Mouse (Mus musculus) CH12.LX (cell line): ENCODE data around the gene Abhd11. TPM values are rescaled to one million over a fixed set of nuclear protein-coding genes. Genes with fewer than 3 reads are reported as not detected.

Experiments
- DNase-seq: peaks from one replicate; pipeline ENCODE4 v3.0.0-alpha.2; 2013; ENCODE audit errors: extremely low read depth
- H3K27ac ChIP-seq: 2 replicates; pipeline ENCODE4 v1.5.1; 2012; ENCODE audit warnings: low read depth, mild to moderate bottlenecking, control low read depth, moderate library complexity; ENCODE audit not compliant: insufficient read depth
- H3K27me3 ChIP-seq: replicated peaks from 2 replicates; pipeline ENCODE3; 2012; ENCODE audit warnings: inconsistent platforms
- H3K36me3 ChIP-seq, 2 experiments: replicated peaks in 1 of 2; 2 replicates each; pipeline versions ENCODE3 to v1.6.1; 2012; ENCODE audit warnings: inconsistent platforms in 1 of 2, low read length in 1 of 2, mild to moderate bottlenecking in 1 of 2, mixed read lengths in 1 of 2, moderate library complexity in 1 of 2; ENCODE audit not compliant: control insufficient read depth in 1 of 2, insufficient read depth in 1 of 2
- H3K4me1 ChIP-seq, 2 experiments: 2 replicates each; pipeline ENCODE4 v1.6.1; 2012; ENCODE audit warnings: inconsistent platforms in 1 of 2, moderate library complexity in 1 of 2; ENCODE audit not compliant: insufficient read depth in 2 of 2, control insufficient read depth in 1 of 2
- H3K4me2 ChIP-seq: 2 replicates; pipeline ENCODE4 v1.6.1; 2012; ENCODE audit warnings: low read depth, mild to moderate bottlenecking, control low read depth; ENCODE audit not compliant: poor library complexity, insufficient read depth, severe bottlenecking
- H3K4me3 ChIP-seq, 3 experiments: fragments of 150-350 bp in 1 of 3; sonication (generic) in 1 of 3; replicated peaks in 1 of 3; 2 replicates each; pipeline versions ENCODE3 to v1.5.1; 2011 to 2012; ENCODE audit warnings: low read depth in 2 of 3, low read length in 2 of 3, mild to moderate bottlenecking in 2 of 3, moderate library complexity in 2 of 3, control low read depth in 1 of 3, improper control_type of control experiment in 1 of 3, inconsistent platforms in 1 of 3, mixed read lengths in 1 of 3; ENCODE audit not compliant: poor library complexity in 1 of 3
- H3K79me2 ChIP-seq: replicated peaks from 2 replicates; pipeline ENCODE4 v1.6.1; 2012; ENCODE audit warnings: mild to moderate bottlenecking, moderate library complexity; ENCODE audit not compliant: control insufficient read depth, poor library complexity, insufficient read depth, severe bottlenecking; ENCODE audit errors: extremely low read depth
- H3K9ac ChIP-seq: 2 replicates; pipeline ENCODE4 v1.6.1; 2012; ENCODE audit warnings: low read depth, mild to moderate bottlenecking, control low read depth, moderate library complexity; ENCODE audit not compliant: insufficient read depth
- H3K9me3 ChIP-seq: replicated peaks from 2 replicates; pipeline ENCODE3; 2012; ENCODE audit warnings: low read length, inconsistent platforms, mixed read lengths
- BHLHE40 ChIP-seq: IDR thresholded peaks from 2 replicates; pipeline ENCODE4 v1.6.1; 2011; ENCODE audit warnings: mild to moderate bottlenecking, low read depth, low read length, improper control_type of control experiment
- CHD1 ChIP-seq: IDR thresholded peaks from 2 replicates; pipeline ENCODE4 v1.6.1; 2012; ENCODE audit warnings: low read depth, low read length, improper control_type of control experiment, inconsistent platforms
- CHD2 ChIP-seq: IDR thresholded peaks from 2 replicates; pipeline ENCODE4 v1.6.1; 2011; ENCODE audit warnings: low read length, improper control_type of control experiment
- CTCF ChIP-seq, 2 experiments: IDR thresholded peaks in 1 of 2; conservative IDR thresholded peaks in 1 of 2; 2 replicates each; pipeline ENCODE4 v1.5.1; 2011 to 2012; ENCODE audit warnings: low read depth in 2 of 2, low read length in 2 of 2, improper control_type of control experiment in 1 of 2, inconsistent platforms in 1 of 2, mild to moderate bottlenecking in 1 of 2, moderate library complexity in 1 of 2
- E2F4 ChIP-seq: IDR thresholded peaks from 2 replicates; pipeline ENCODE4 v1.6.1; 2011; ENCODE audit warnings: low read depth, low read length, improper control_type of control experiment; ENCODE audit not compliant: insufficient replicate concordance
- ELF1 ChIP-seq: IDR thresholded peaks from 2 replicates; pipeline ENCODE4 v1.6.1; 2014; ENCODE audit warnings: low read depth, mild to moderate bottlenecking, inconsistent platforms, low read length, improper control_type of control experiment
- EP300 ChIP-seq: IDR thresholded peaks from 2 replicates; pipeline ENCODE4 v1.6.1; 2011; ENCODE audit warnings: low read length, improper control_type of control experiment
- ETS1 ChIP-seq: conservative IDR thresholded peaks from 2 replicates; pipeline ENCODE4 v1.6.1; 2012; ENCODE audit warnings: low read depth, mild to moderate bottlenecking, inconsistent platforms, low read length, improper control_type of control experiment, moderate library complexity
- GABPA ChIP-seq: IDR thresholded peaks from 2 replicates; pipeline ENCODE4 v1.6.1; 2012; ENCODE audit warnings: low read depth, low read length, improper control_type of control experiment, inconsistent platforms; ENCODE audit not compliant: insufficient replicate concordance
- HCFC1 ChIP-seq: IDR thresholded peaks from 2 replicates; pipeline ENCODE4 v1.6.1; 2012; ENCODE audit warnings: low read depth, mild to moderate bottlenecking, inconsistent platforms, low read length, improper control_type of control experiment
- IRF4 ChIP-seq: IDR thresholded peaks from 2 replicates; pipeline ENCODE4 v1.6.1; 2014; ENCODE audit warnings: low read depth, mild to moderate bottlenecking, inconsistent platforms, low read length, improper control_type of control experiment
- JUN ChIP-seq: IDR thresholded peaks from 2 replicates; pipeline ENCODE4 v1.6.1; 2011; ENCODE audit warnings: low read depth, mild to moderate bottlenecking, low read length, improper control_type of control experiment, moderate library complexity; ENCODE audit not compliant: insufficient read depth
- JUND ChIP-seq: conservative IDR thresholded peaks from 2 replicates; pipeline ENCODE4 v1.6.1; 2011; ENCODE audit warnings: low read depth, low read length, improper control_type of control experiment
- KAT2A ChIP-seq: IDR thresholded peaks from 2 replicates; pipeline ENCODE4 v1.6.1; 2012; ENCODE audit warnings: low read length, improper control_type of control experiment, inconsistent platforms; ENCODE audit not compliant: insufficient replicate concordance
- MAFK ChIP-seq: IDR thresholded peaks from 2 replicates; pipeline ENCODE4 v1.6.1; 2011; ENCODE audit warnings: low read length, improper control_type of control experiment; ENCODE audit not compliant: insufficient replicate concordance
- MAX ChIP-seq: IDR thresholded peaks from 2 replicates; pipeline ENCODE4 v1.6.1; 2011; ENCODE audit warnings: low read length, improper control_type of control experiment
- MAZ ChIP-seq: IDR thresholded peaks from 2 replicates; pipeline ENCODE4 v1.6.1; 2012; ENCODE audit warnings: low read depth, mild to moderate bottlenecking, inconsistent platforms, low read length, improper control_type of control experiment, moderate library complexity
- MEF2A ChIP-seq: IDR thresholded peaks from 2 replicates; pipeline ENCODE4 v1.6.1; 2014; ENCODE audit warnings: low read depth, mild to moderate bottlenecking, inconsistent platforms, low read length, improper control_type of control experiment, borderline replicate concordance
- MXI1 ChIP-seq: IDR thresholded peaks from 2 replicates; pipeline ENCODE4 v1.6.1; 2011; ENCODE audit warnings: mild to moderate bottlenecking, low read depth, low read length, improper control_type of control experiment
- MYC ChIP-seq: IDR thresholded peaks from 2 replicates; pipeline ENCODE4 v1.6.1; 2011; ENCODE audit warnings: low read depth, mild to moderate bottlenecking, improper control_type of control experiment, low read length
- NELFE ChIP-seq: IDR thresholded peaks from 2 replicates; pipeline ENCODE4 v1.6.1; 2011; ENCODE audit warnings: low read depth, low read length, improper control_type of control experiment
- NRF1 ChIP-seq: IDR thresholded peaks from 2 replicates; pipeline ENCODE4 v1.6.1; 2014; ENCODE audit warnings: low read depth, mild to moderate bottlenecking, inconsistent platforms, low read length, improper control_type of control experiment, moderate library complexity
- PAX5 ChIP-seq: IDR thresholded peaks from 2 replicates; pipeline ENCODE4 v1.6.1; 2012; ENCODE audit warnings: low read length, inconsistent platforms, mixed read lengths
- POLR2A ChIP-seq: IDR thresholded peaks from 2 replicates; pipeline ENCODE4 v1.6.1; 2011; ENCODE audit warnings: low read depth, mild to moderate bottlenecking, improper control_type of control experiment, low read length
- POLR2AphosphoS2 ChIP-seq: IDR thresholded peaks from 2 replicates; pipeline ENCODE4 v1.6.1; 2011; ENCODE audit warnings: low read depth, low read length, improper control_type of control experiment
- RAD21 ChIP-seq: IDR thresholded peaks from 2 replicates; pipeline ENCODE4 v1.6.1; 2011; ENCODE audit warnings: low read depth, mild to moderate bottlenecking, low read length, improper control_type of control experiment, moderate library complexity
- RCOR1 ChIP-seq: conservative IDR thresholded peaks from 2 replicates; pipeline ENCODE4 v1.6.1; 2012; ENCODE audit warnings: low read depth, mild to moderate bottlenecking, inconsistent platforms, low read length, improper control_type of control experiment
- SIN3A ChIP-seq: IDR thresholded peaks from 2 replicates; pipeline ENCODE4 v1.6.1; 2012; ENCODE audit warnings: low read length, improper control_type of control experiment, inconsistent platforms
- SMC3 ChIP-seq: IDR thresholded peaks from 2 replicates; pipeline ENCODE4 v1.6.1; 2011; ENCODE audit warnings: low read depth, low read length, improper control_type of control experiment
- TBP ChIP-seq: conservative IDR thresholded peaks from 2 replicates; pipeline ENCODE4 v1.6.1; 2011; ENCODE audit warnings: low read depth, low read length, improper control_type of control experiment
- TCF12 ChIP-seq: IDR thresholded peaks from 2 replicates; pipeline ENCODE4 v1.6.1; 2014; ENCODE audit warnings: low read depth, mild to moderate bottlenecking, inconsistent platforms, low read length, improper control_type of control experiment
- UBTF ChIP-seq: IDR thresholded peaks from 2 replicates; pipeline ENCODE4 v1.6.1; 2012; ENCODE audit warnings: low read depth, mild to moderate bottlenecking, inconsistent platforms, low read length, improper control_type of control experiment, moderate library complexity
- USF1 ChIP-seq: IDR thresholded peaks from 2 replicates; pipeline ENCODE4 v1.6.1; 2014; ENCODE audit warnings: low read depth, mild to moderate bottlenecking, inconsistent platforms, low read length, improper control_type of control experiment
- USF2 ChIP-seq: conservative IDR thresholded peaks from 2 replicates; pipeline ENCODE4 v1.6.1; 2011; ENCODE audit warnings: low read depth, low read length, improper control_type of control experiment
- ZC3H11A ChIP-seq: IDR thresholded peaks from 2 replicates; pipeline ENCODE4 v1.6.1; 2012; ENCODE audit warnings: low read depth, mild to moderate bottlenecking, inconsistent platforms, low read length, improper control_type of control experiment
- ZKSCAN1 ChIP-seq: IDR thresholded peaks from 2 replicates; pipeline ENCODE4 v1.6.1; 2012; ENCODE audit warnings: low read depth, inconsistent platforms, low read length, improper control_type of control experiment, borderline replicate concordance
- ZMIZ1 ChIP-seq: IDR thresholded peaks from 2 replicates; pipeline ENCODE4 v1.6.1; 2012; ENCODE audit warnings: low read depth, mild to moderate bottlenecking, inconsistent platforms, low read length, improper control_type of control experiment
- ZNF384 ChIP-seq: IDR thresholded peaks from 2 replicates; pipeline ENCODE4 v1.6.1; 2012; ENCODE audit warnings: low read depth, low read length, improper control_type of control experiment, inconsistent platforms
- dilution Hi-C: fragments of 300-500 bp; cut with MboI; formaldehyde crosslinking; loops from 2 replicates; pipeline ENCODE4 v1.14.3; 2020; ENCODE audit warnings: low sequenced_read_pairs; ENCODE audit not compliant: extremely low pct_unique_long_range_greater_than_20kb, extremely low pct_ligation_motif_present
- in situ Hi-C: fragments of 300-500 bp; cut with MboI; formaldehyde crosslinking; loops from 3 replicates; pipeline ENCODE4 v1.14.3; 2019; ENCODE audit warnings: low sequenced_read_pairs, low pct_ligation_motif_present, low pct_unique_long_range_greater_than_20kb, mixed read lengths
- polyA plus RNA-seq: library from polyadenylated mRNA; unstranded; fragments of >175 nt; gene quantifications from 2 replicates; pipeline ENCODE4 v1.2.1, GENCODE M21; 2012; ENCODE audit warnings: low read depth; ENCODE audit not compliant: insufficient read length
- total RNA-seq, 2 experiments: library from RNA; depleted of rRNA; stranded (reverse); fragments of 300-350 nt in 1 of 2; fragments of >200 nt in 1 of 2; gene quantifications; 2 replicates each; pipeline ENCODE4 v1.2.3; 2012 to 2014

Abhd11 gene
- total and polyA plus RNA-seq, 3 experiments = 32.1 to 36.6 (median 36.0) TPM

DNA sequence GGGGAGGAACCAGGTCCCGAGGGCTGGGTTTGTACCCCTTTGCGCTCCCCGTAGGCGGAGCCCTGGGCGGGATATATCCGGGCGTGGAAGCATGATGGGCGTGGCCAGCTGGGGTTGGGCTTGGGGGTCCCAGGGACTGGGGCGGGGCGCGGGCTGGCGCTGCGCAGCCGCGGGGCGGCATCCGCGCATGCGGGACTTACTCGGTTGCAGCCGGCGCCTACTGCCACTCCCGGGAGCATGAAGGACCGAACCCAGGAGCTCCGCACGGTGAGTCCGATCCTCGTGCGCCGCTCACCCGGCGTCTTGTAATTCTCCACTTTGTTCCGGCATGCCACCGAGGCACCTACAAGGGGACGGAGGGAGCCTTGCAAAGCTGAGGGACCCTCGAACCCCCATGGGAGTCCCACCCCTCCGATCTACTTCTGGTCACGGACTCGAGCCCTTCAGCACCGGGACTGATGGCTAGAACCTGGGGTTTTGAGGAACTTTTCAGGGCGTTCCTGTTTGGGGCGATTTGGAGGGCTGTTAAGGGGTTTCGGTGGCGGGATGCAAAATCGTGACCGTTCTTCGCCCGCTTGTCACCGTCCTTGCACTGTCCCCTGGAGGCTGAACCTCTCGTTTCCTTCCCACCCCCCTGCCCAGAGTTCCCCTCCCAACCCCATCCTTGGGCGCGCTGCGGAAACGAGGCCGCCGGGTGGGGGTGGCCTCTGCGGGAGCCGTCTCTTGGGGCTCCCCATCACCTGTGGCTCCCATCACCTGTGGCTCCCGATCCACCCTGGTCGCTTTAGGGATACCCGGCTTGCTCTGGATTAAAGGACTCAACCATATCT, 14.6 kb downstream of the Abhd11 start, which contains the start of gene Stx1a:
Stx1a (plus strand) TSS at position 139 of the 830 bp plus-strand sequence.
- TF ChIP-seq POLR2AphosphoS2 (no peak), MEF2A (no peak), UBTF (peak; percentile 75; the same call in 1 of the 2 replicates), NRF1 (peak; percentile 97), ZC3H11A (no peak), MAFK (no peak), E2F4 (no peak), MAZ (no peak), TBP (peak; percentile 40; the same call in 1 of the 2 replicates), HCFC1 (0 out of 2 replicates have a peak, but pooled peaks have one; percentile 26), MAX (no peak), USF1 (no peak), GABPA (no peak), MYC (no peak), EP300 (no peak), CHD2 (0 out of 2 replicates have a peak, but pooled peaks have one; percentile 14), MXI1 (0 out of 2 replicates have a peak, but pooled peaks have one; percentile 53), JUN (no peak), KAT2A (no peak), ZNF384 (no peak), USF2 (no peak), SIN3A (0 out of 2 replicates have a peak, but pooled peaks have one; percentile 51), BHLHE40 (no peak), ETS1 (no peak), CTCF (conservative IDR thresholded peaks at IDR 0.05 in 1 of 2, IDR thresholded peaks at IDR 0.05 in 1 of 2; ENCODE audit: low read depth in 2 of 2, low read length in 2 of 2) (0 out of 4 replicates have a peak, but pooled peaks of 1 of the 2 experiments have one; percentile 2), POLR2A (peak; percentile 84), PAX5 (no peak), TCF12 (peak; percentile 35; the same call in 1 of the 2 replicates), RAD21 (no peak), ZMIZ1 (peak; percentile 43; the same call in 1 of the 2 replicates), ELF1 (0 out of 2 replicates have a peak, but pooled peaks have one; percentile 28), RCOR1 (no peak), JUND (no peak), IRF4 (no peak), CHD1 (no peak), ZKSCAN1 (no peak), NELFE (peak; percentile 82), SMC3 (no peak)
- TF ChIP-seq, all 38 proteins: peak for 13
- peak within 1 kb of the TSS; percentile 53 to 71 (median 70) for H3K4me3 ChIP-seq
- peak; percentile 83 for DNase-seq
- dilution Hi-C loops (no loop called here), in situ Hi-C loops (loop anchor here (5.0 kb wide), 1 partner anchor 49 kb away; no protein-coding TSS in a partner anchor)
- H3K27me3 ChIP-seq = peaks cover 22% of the 10 kb centered on the region
- H3K9me3 ChIP-seq = no peaks in the 10 kb centered on the region
- H3K79me2 ChIP-seq = no peaks in the 10 kb centered on the region
- H3K4me1 ChIP-seq = peaks cover 5 to 22% of the 10 kb centered on the region in 2 experiments; a peak in 3 of 4 replicates
- no peaks in the 10 kb centered on the region for H3K36me3 ChIP-seq
- H3K4me2 ChIP-seq = peak within 1 kb of the TSS; percentile 64
- peak within 1 kb of the TSS; percentile 30 for H3K9ac ChIP-seq
- H3K27ac ChIP-seq = no peak within 1 kb of the TSS
